Mouse (Mus musculus): ENCODE results near the gene Btbd8. TPM values are rescaled to one million over a fixed set of nuclear protein-coding genes. Genes with fewer than 3 reads are reported as not detected.

Btbd8 gene
- polyA plus RNA-seq, 1 experiment, result 5.9 TPM

DNA sequence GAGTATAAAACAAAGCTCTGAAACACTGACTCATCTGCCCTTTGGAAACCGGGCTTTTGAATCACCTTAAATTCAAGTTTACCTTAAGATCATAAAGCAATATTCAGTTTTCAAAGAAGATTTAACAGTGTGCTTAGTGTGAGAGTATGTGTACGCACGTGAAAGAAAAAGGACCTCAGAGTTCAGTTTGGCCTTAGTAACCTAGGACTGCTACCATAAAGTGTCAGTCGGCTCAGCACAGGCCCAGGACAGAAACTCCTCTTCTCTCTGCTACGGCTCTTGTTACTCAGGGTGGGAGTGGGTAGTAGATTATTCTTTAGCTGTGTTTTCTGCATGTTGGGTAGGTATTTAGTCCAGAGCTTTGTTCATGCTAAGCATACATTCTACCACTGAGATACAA is 11.8 kb downstream of the Btbd8 start:
- no peak for TF ChIP-seq CTCF (IDR thresholded peaks at IDR 0.05; ENCODE audit: control insufficient read depth, insufficient read depth, insufficient replicate concordance, low read depth, low read length)
- Histone ChIP-seq H3K4me1 (ENCODE audit: control insufficient read depth, insufficient read depth, low read length) (no peaks in the 10 kb centered on the region), H3K4me3 (ENCODE audit: control insufficient read depth, low read depth, low read length) (no peak overlapping the region), H3K36me3 (ENCODE audit: control insufficient read depth, insufficient read depth, low read length) (no peaks in the 10 kb centered on the region; the same call in 1 of the 2 replicates), H3K27ac (ENCODE audit: control insufficient read depth, insufficient read depth, low read depth, low read length) (no peak overlapping the region), H3K27me3 (ENCODE audit: control insufficient read depth, insufficient read depth, low read length) (no peaks in the 10 kb centered on the region)

DNA sequence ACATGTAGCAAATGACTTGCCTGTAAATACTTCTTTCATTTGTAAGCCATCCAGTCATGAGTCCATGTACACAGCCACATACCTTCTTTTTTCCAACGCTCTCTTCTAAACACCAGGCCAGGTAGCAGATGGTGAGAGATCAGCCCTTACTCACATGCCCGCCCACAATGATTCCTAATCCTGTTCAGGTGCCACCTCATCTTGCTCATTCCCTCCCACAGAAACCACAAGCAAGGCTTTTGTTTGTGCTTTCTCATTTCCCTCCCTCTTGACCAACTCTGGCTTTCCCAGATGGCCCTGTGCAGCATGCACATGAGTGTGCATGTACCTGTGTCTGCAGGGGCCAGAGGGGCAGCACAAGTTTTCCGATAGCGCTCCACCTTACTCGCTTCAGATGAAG is 12.5 kb downstream of the Btbd8 start:
- H3K4me1 ChIP-seq (ENCODE audit: control insufficient read depth, insufficient read depth, low read length), result no peaks in the 10 kb centered on the region
- TF ChIP-seq CTCF (IDR thresholded peaks at IDR 0.05; ENCODE audit: control insufficient read depth, insufficient read depth, insufficient replicate concordance, low read depth, low read length), result no peak
- TF ChIP-seq POLR2A (IDR thresholded peaks at IDR 0.05; ENCODE audit: control insufficient read depth, low read depth, low read length), result no peak
- no peaks in the 10 kb centered on the region; the same call in 1 of the 2 replicates for H3K36me3 ChIP-seq (ENCODE audit: control insufficient read depth, insufficient read depth, low read length)
- no peaks in the 10 kb centered on the region for H3K27me3 ChIP-seq (ENCODE audit: control insufficient read depth, insufficient read depth, low read length)
- no peak overlapping the region for H3K4me3 ChIP-seq (ENCODE audit: control insufficient read depth, low read depth, low read length)
- H3K27ac ChIP-seq (ENCODE audit: control insufficient read depth, insufficient read depth, low read depth, low read length), result no peak overlapping the region

DNA sequence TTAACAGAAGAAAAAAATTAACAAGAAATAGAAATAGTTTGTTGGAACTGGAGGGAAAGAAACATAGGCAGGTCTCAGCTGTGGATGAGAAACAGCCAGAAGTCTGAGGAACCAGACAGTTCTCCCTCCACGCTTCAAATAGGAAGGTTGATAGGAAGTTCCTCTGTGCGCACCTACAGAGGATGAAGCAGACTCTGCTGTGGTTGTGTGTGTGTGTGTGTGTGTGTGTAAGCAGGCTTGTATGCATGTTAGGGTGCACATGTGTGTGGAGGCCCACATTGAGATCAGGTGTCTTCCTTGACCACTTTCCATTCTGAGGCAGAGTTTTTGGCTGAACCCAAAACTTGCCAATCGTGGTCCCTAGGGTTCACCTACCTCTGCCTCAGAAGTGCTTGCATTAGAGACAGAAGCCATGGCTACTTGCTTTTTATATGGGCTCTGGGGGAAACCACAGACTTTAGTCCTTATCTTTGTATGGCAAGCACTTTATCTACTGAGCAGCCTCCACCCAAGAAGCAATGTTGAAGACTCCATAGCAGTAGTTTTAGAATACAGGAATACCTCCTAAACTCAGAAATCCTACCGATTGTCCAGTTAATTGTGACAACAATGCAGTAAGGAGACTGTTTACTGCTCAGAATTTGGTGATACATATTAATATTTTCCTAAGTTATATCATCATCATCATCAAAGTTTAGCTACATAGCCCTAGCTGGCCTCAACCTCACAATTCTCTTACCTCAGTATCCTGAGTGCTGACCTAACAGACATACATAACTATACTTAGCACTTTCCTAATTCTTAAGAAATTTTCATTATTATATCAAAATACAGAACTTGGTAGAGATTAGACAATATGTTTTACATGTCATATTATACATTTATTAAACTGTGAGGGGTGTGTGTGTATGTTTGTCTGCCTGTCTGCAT is 24.6 kb downstream of the Btbd8 start:
- no peak for TF ChIP-seq CTCF (IDR thresholded peaks at IDR 0.05; ENCODE audit: control insufficient read depth, insufficient read depth, insufficient replicate concordance, low read depth, low read length)
- Histone ChIP-seq H3K27me3 (ENCODE audit: control insufficient read depth, insufficient read depth, low read length) (no peaks in the 10 kb centered on the region), H3K4me1 (ENCODE audit: control insufficient read depth, insufficient read depth, low read length) (no peaks in the 10 kb centered on the region), H3K27ac (ENCODE audit: control insufficient read depth, insufficient read depth, low read depth, low read length) (no peak overlapping the region), H3K4me3 (ENCODE audit: control insufficient read depth, low read depth, low read length) (no peak overlapping the region), H3K36me3 (ENCODE audit: control insufficient read depth, insufficient read depth, low read length) (no peaks in the 10 kb centered on the region; the same call in 1 of the 2 replicates)

DNA sequence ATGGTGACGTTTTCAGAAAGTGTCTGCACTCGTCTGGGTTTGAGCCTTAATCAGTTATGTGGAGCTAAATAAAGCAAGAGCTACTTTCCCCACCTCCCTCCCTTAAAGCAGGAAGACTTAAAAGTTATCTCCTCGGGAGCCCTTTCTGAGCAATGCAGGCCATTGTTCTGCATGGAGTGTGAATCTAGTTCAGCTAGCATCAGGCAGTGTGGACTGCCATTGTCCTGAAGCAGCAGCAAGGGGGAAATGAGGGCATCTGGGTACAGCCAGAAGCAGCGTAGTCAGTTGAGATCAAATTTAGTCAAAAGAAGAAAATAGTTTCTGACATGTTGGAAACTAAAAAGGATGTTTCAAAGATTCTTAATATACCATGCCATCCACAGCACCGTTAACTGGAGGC is 28.7 kb downstream of the Btbd8 start:
- no peak for TF ChIP-seq CTCF (IDR thresholded peaks at IDR 0.05; ENCODE audit: control insufficient read depth, insufficient read depth, insufficient replicate concordance, low read depth, low read length)
- TF ChIP-seq POLR2A (IDR thresholded peaks at IDR 0.05; ENCODE audit: control insufficient read depth, low read depth, low read length), result no peak
- Histone ChIP-seq H3K4me3 (ENCODE audit: control insufficient read depth, low read depth, low read length) (no peak overlapping the region), H3K27me3 (ENCODE audit: control insufficient read depth, insufficient read depth, low read length) (no peaks in the 10 kb centered on the region), H3K36me3 (ENCODE audit: control insufficient read depth, insufficient read depth, low read length) (no peaks in the 10 kb centered on the region; the same call in 1 of the 2 replicates), H3K27ac (ENCODE audit: control insufficient read depth, insufficient read depth, low read depth, low read length) (no peak overlapping the region), H3K4me1 (ENCODE audit: control insufficient read depth, insufficient read depth, low read length) (no peaks in the 10 kb centered on the region)

DNA sequence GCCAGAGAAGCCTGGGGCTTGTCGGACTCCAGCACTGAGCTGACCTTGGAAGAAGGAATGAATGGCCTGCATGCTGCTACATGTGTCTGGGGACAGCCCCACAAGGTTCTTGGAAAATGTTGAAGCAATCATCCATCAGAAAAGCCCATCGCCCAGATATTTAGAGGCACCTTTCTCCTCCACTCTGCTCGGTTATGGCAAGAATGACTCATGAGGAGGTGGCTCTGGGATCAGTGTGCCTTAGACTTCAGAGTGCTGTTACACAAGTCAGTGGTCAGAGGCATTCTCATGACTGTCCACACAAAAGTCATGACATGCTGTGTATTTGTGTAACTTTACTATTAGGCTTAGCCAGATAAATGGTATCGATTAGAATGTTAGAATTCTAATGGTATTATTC is 29.3 kb downstream of the Btbd8 start:
- Histone ChIP-seq H3K27me3 (ENCODE audit: control insufficient read depth, insufficient read depth, low read length) (no peaks in the 10 kb centered on the region), H3K27ac (ENCODE audit: control insufficient read depth, insufficient read depth, low read depth, low read length) (no peak overlapping the region), H3K4me1 (ENCODE audit: control insufficient read depth, insufficient read depth, low read length) (no peaks in the 10 kb centered on the region), H3K4me3 (ENCODE audit: control insufficient read depth, low read depth, low read length) (no peak overlapping the region), H3K36me3 (ENCODE audit: control insufficient read depth, insufficient read depth, low read length) (no peaks in the 10 kb centered on the region)
- TF ChIP-seq POLR2A (IDR thresholded peaks at IDR 0.05; ENCODE audit: control insufficient read depth, low read depth, low read length), result no peak
- TF ChIP-seq CTCF (IDR thresholded peaks at IDR 0.05; ENCODE audit: control insufficient read depth, insufficient read depth, insufficient replicate concordance, low read depth, low read length), result no peak

DNA sequence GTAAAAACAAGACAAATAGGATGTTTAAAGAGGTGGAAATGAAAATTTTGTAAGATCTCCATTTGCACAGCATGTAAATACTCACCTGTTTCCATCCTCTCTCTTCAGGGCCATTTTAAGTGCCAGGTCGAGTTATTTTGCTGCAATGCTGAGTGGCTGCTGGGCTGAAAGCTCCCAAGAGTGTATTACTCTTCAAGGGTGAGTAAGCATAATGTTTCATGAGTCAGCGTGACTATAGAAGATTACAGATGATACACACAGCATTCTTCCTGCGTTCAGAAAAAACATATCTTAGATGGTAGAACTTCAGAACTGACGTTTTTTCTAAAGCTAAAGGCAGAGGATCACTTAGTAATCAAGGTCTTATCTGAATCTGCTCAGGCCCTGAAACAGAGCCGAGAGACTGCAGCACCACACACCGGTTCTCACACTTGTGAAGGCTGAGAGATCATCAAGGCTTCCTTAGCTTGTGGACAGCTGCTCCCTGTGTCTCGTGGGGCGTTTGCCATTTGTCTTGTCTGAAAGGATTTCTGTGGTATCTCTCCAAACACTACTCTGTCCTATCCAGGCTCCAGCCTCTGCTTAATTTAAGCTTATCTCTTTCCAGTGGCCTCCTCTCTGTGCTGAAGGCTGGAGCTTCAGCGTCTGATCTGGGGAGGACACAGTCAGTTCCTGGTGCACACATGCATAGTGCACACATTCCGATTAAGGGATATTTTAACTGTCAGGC is 33.0 kb downstream of the Btbd8 start:
- H3K27ac ChIP-seq (ENCODE audit: control insufficient read depth, insufficient read depth, low read depth, low read length), result no peak overlapping the region
- no peaks in the 10 kb centered on the region for H3K36me3 ChIP-seq (ENCODE audit: control insufficient read depth, insufficient read depth, low read length)
- no peak overlapping the region for H3K4me3 ChIP-seq (ENCODE audit: control insufficient read depth, low read depth, low read length)
- no peak for TF ChIP-seq POLR2A (IDR thresholded peaks at IDR 0.05; ENCODE audit: control insufficient read depth, low read depth, low read length)
- TF ChIP-seq CTCF (IDR thresholded peaks at IDR 0.05; ENCODE audit: control insufficient read depth, insufficient read depth, insufficient replicate concordance, low read depth, low read length), result no peak
- H3K4me1 ChIP-seq (ENCODE audit: control insufficient read depth, insufficient read depth, low read length), result no peaks in the 10 kb centered on the region
- H3K27me3 ChIP-seq (ENCODE audit: control insufficient read depth, insufficient read depth, low read length), result no peaks in the 10 kb centered on the region

DNA sequence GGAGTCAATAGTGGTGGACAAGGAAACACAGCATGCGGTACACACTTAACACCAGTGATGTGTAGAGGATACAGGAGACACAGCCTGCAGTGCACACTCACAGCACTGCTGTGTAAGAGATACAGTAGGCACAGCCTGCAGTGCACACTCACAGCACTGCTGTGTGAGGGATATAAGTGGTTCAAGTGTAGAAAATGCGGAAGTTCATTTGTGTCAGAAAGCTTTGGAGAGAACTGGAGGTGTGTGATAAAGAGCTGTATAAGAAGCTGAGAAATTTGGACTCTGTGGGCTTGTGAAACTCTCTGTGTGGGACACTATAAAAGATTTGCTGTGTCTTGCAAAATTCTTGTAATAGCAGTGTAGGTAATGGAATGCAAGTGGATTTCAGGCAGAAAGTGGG is 42.4 kb downstream of the Btbd8 start:
- H3K4me3 ChIP-seq (ENCODE audit: control insufficient read depth, low read depth, low read length), result no peak overlapping the region
- H3K27ac ChIP-seq (ENCODE audit: control insufficient read depth, insufficient read depth, low read depth, low read length), result no peak overlapping the region
- H3K36me3 ChIP-seq (ENCODE audit: control insufficient read depth, insufficient read depth, low read length), result no peaks in the 10 kb centered on the region
- H3K4me1 ChIP-seq (ENCODE audit: control insufficient read depth, insufficient read depth, low read length), result no peaks in the 10 kb centered on the region
- no peaks in the 10 kb centered on the region for H3K27me3 ChIP-seq (ENCODE audit: control insufficient read depth, insufficient read depth, low read length)
- TF ChIP-seq POLR2A (IDR thresholded peaks at IDR 0.05; ENCODE audit: control insufficient read depth, low read depth, low read length) (no peak), CTCF (IDR thresholded peaks at IDR 0.05; ENCODE audit: control insufficient read depth, insufficient read depth, insufficient replicate concordance, low read depth, low read length) (no peak)
